Mouse (Mus musculus): ENCODE measurements around the gene Pdrg1. TPM values are rescaled to one million over a fixed set of nuclear protein-coding genes. Genes with fewer than 3 reads are reported as not detected.

Pdrg1 gene
- polyA plus RNA-seq, 1 experiment: 80.7 TPM

DNA sequence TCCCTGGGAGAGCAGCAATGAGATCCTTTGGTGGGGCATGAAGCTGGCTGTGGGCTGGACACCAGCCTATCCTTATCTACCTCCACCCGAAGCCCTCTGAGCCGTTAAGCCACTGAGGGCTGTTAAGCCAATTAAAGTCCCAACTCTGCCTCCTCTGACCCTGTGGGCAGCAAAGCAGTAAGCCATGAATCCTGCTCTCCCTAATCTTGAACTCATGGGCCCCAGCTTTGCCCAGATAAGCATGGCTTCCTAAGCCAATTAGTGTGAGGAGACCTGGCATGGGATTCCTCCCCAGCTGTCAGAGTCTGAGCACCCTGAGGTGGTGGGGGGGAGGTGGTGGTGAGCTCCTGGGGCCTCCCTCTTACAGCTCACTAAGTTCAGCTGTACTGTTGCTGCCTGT lies 21.5 kb upstream of the Pdrg1 start:
- TF ChIP-seq GATA1 (IDR thresholded peaks at IDR 0.05; ENCODE audit: low read length): no peak

GRCm38 (mm10) chr2:153033545-153034230 lies 18.5 kb upstream of the Pdrg1 start:
- TF ChIP-seq GATA1 (IDR thresholded peaks at IDR 0.05; ENCODE audit: low read length): no peak

DNA sequence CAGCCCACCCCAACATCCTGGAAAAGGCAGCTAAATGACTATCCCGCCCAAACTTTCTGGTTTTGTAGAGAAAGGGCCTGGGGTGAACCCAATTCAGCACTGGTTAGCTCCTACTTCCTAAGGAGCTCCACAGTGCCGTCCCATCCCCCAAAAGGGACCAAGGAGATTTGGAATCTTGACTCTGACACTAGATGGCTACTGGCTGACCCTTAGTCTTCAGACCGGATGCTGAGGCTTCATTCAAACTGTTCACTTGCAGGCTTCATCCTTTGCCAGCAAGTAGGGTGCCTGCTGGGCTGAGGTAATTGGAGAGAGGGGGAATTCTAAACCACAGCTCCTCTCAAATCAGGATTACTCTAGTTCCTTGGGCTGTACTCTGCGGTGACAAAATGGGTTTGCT lies 17.7 kb upstream of the Pdrg1 start:
- no peak for TF ChIP-seq GATA1 (IDR thresholded peaks at IDR 0.05; ENCODE audit: low read length)

- TF ChIP-seq GATA1 (IDR thresholded peaks at IDR 0.05; ENCODE audit: low read length): no peak
Observed at GRCm38 (mm10) chr2:153032083-153032842, 17.0 kb upstream of the Pdrg1 start.

DNA sequence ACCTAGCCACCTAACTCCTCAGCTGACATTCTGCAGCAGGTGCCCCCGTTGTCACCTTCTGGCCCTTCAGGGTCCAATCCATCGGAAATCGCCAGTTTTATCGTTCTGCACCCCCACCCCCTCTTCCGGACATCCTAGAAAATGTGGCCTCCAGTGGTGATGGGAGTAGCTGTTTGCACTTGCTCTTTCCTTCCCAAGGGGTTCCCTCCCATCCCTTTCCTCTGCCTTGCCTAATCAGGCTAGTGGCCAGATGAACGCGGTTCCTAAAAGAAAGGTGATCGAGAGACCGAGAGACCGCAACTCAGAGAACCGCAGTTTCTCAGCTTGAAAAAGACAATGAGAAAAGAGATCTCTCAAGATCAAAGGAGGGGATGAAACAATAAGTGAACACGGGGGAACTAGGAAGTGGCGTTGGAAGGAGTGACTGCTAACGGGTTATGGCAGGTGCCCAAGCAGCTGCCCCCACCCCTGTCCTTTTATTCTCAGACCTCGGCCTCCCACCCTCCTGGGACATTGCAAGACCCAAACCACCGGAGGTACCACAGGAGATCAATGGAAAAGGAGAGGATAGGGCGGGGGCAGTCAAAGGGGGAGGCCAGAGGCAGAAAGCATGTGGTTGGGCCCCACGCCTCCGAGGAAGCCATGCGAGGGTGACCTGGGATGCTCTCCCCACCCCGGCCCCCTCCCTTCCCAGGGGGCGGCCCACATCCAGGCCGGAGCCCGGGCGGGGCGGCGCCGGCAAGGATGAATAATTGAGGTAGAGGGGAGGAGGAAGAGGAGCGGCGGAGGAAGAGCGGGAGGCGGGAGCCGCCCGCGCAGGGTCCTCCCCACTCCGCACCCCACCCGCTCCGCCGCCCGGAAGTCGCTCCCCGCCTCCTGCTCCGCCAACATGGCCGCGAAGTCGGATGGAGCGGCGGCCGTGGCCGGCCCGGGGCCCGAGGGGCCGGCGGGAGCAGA lies 16.2 kb upstream of the Pdrg1 start, which contains the start of gene Xkr7:
Gene Xkr7 (plus strand): TSS at position 727 of the 957 bp plus-strand sequence.
- TF ChIP-seq GATA1 (IDR thresholded peaks at IDR 0.05; ENCODE audit: low read length): no peak

DNA sequence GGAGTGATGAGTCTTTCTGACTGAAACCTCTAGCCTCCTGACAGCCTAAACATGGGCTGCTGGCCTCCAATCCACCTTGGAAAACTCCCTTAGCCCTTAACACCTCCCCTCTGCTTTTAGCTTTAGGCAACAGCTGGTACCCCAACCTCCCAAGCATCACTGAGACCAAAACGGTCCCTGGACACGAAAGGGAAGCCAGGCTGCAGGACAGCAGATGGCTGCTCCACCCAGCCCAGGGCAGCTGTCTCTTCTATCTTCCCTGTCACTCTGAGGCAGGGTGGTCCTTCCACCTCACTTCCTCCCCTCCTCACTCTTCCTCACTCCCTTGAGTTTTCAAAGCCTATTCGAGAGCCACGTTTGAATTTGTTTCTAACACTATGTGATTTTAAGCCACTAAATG lies 15.2 kb upstream of the Pdrg1 start:
- TF ChIP-seq GATA1 (IDR thresholded peaks at IDR 0.05; ENCODE audit: low read length): no peak

DNA sequence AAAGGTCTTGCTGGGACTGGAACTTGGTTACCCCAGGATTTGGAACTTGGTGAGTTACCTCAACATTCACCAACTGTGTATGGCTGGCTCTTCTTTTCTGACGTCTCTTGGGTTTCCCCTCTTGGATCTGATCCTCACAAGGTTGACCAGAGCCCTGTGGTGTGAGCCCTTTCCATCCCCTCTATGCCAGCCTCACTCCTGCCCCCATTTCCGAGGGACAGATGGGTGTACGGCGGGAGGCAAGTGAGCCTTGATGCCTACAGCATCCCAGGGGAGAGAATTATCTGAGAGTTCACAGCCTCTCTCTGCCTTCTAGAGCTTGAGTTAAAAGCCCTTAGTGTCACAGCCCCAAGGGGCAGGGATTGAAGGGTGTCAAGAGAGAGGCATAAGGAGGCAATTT lies 12.3 kb upstream of the Pdrg1 start:
- no peak for TF ChIP-seq GATA1 (IDR thresholded peaks at IDR 0.05; ENCODE audit: low read length)

- no peak for TF ChIP-seq GATA1 (IDR thresholded peaks at IDR 0.05; ENCODE audit: low read length)
Observed at GRCm38 (mm10) chr2:153026052-153026451, 10.8 kb upstream of the Pdrg1 start.

- no peak for TF ChIP-seq GATA1 (IDR thresholded peaks at IDR 0.05; ENCODE audit: low read length)
Observed at GRCm38 (mm10) chr2:153022855-153023254, 7.6 kb upstream of the Pdrg1 start.

GRCm38 (mm10) chr2:153021163-153021562 lies 5.9 kb upstream of the Pdrg1 start:
- TF ChIP-seq GATA1 (IDR thresholded peaks at IDR 0.05; ENCODE audit: low read length): no peak

GRCm38 (mm10) chr2:153019355-153019754 lies 4.1 kb upstream of the Pdrg1 start:
- TF ChIP-seq GATA1 (IDR thresholded peaks at IDR 0.05; ENCODE audit: low read length): no peak

DNA sequence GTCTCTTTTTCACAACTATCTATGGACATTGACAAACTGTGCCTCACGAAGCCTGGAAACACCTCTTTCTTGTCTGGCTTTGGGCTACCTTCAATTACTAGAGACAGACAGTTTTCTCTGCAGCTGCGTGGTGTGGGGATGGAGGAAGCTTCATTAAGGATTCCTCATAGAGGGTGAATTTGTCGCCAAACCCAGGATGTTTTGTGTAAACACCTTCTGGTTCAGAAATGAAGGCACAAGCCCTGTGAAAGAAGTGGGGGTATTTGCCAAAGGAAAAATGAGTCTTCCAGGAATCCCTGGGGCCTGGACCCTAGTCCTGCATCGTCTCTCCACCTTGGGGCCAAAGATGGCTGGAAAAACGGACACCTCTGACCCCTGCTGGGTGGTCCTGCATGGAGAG lies 1.6 kb upstream of the Pdrg1 start:
- no peak for TF ChIP-seq GATA1 (IDR thresholded peaks at IDR 0.05; ENCODE audit: low read length)

GRCm38 (mm10) chr2:153015804-153016203 lies 577 bp upstream of the Pdrg1 start:
- TF ChIP-seq GATA1 (IDR thresholded peaks at IDR 0.05; ENCODE audit: low read length): no peak

GRCm38 (mm10) chr2:153013724-153014515 lies 1.3 kb downstream of the Pdrg1 start:
- TF ChIP-seq GATA1 (IDR thresholded peaks at IDR 0.05; ENCODE audit: low read length): no peak
